Mouse (Mus musculus) forebrain, embryonic 11.5 days (tissue): ENCODE results near the gene Cask. TPM values are rescaled to one million over a fixed set of nuclear protein-coding genes. Genes with fewer than 3 reads are reported as not detected.
A peak's percentile ranks its signal among the peaks of the same experiment; 100 is the strongest.

Experiments
- ATAC-seq: fragments of 200-750 bp; cut with Nextera tagmentation; replicated peaks from 2 replicates; pipeline ENCODE4 v1.8.0; 2017; ENCODE audit warnings: moderate TSS enrichment; ENCODE audit not compliant: low FRiP score
- DNase-seq: peaks from one replicate; pipeline ENCODE4 v3.0.0-alpha.2; 2017; ENCODE audit warnings: low spot score
- H3K27ac ChIP-seq: fragments of 300-500 bp; sonication (generic); 2 replicates; pipeline ENCODE4 v1.5.1; 2014; ENCODE audit warnings: low read depth, low read length
- H3K27me3 ChIP-seq: fragments of 300-500 bp; sonication (generic); 2 replicates; pipeline ENCODE4 v1.6.1; 2014; ENCODE audit warnings: mild to moderate bottlenecking, low read length, mixed read lengths; ENCODE audit not compliant: control insufficient read depth, insufficient read depth
- H3K36me3 ChIP-seq: fragments of 300-500 bp; sonication (generic); 2 replicates; pipeline ENCODE4 v1.6.1; 2014; ENCODE audit warnings: mild to moderate bottlenecking, low read length, moderate library complexity, mixed read lengths; ENCODE audit not compliant: control insufficient read depth, insufficient read depth
- H3K4me1 ChIP-seq: fragments of 300-500 bp; sonication (generic); replicated peaks from 2 replicates; pipeline ENCODE4 v1.6.1; 2014; ENCODE audit warnings: low read length, mixed read lengths; ENCODE audit not compliant: control insufficient read depth, insufficient read depth
- H3K4me2 ChIP-seq: fragments of 300-500 bp; sonication (generic); 2 replicates; pipeline ENCODE4 v1.6.1; 2014; ENCODE audit warnings: low read depth, mild to moderate bottlenecking, low read length, moderate library complexity, mixed read lengths; ENCODE audit not compliant: severe bottlenecking
- H3K4me3 ChIP-seq: fragments of 300-500 bp; sonication (generic); 2 replicates; pipeline ENCODE4 v1.5.1; 2014; ENCODE audit warnings: low read depth, low read length
- H3K9ac ChIP-seq: fragments of 300-500 bp; sonication (generic); 2 replicates; pipeline ENCODE4 v1.6.1; 2014; ENCODE audit warnings: low read length
- H3K9me3 ChIP-seq: fragments of 300-500 bp; sonication (generic); 2 replicates; pipeline ENCODE4 v1.6.1; 2016; ENCODE audit warnings: low read length, mixed read lengths; ENCODE audit not compliant: control insufficient read depth
- WGBS: fragments of 180-500 bp; shearing (Covaris S2); extraction: QIAGEN DNeasy Blood & Tissue Kit; methylation state at CpG from one replicate; pipeline ENCODE4 v1.1.7; 2014; 5-methylcytosine and 5-hydroxymethylcytosine counted together
- polyA plus RNA-seq: library from polyadenylated mRNA; unstranded; fragments of >200 nt; fragmentation: Nextera tagmentation; extraction: Ambion mirVana; gene quantifications from 2 replicates; pipeline ENCODE4 v1.2.1, GENCODE M21; 2014

Cask gene
- 18.3 and 21.4 TPM in 2 replicates for polyA plus RNA-seq

DNA sequence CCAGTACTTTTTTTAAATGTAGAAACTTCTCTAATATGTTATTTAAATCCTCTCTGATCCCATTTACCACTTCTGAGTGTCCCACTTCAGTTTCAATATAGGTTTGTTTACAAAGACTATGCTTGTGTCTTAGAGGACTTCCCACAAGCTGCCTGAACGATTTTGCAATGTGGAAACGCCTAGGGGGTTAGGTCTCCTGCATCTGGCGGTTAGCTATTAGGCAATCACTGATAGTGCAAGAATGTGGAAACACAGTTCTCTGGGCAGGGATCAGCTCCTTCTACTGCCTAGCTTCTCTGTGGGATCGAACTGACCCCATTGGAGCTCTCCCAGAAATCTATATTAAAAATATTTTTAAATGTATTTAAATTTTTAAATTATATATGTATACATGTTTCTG lies at the start of gene Cask:
TSS of gene Cask (minus strand) at position 83 of the 400 bp plus-strand sequence.
- no peaks in the 10 kb centered on the region for H3K9me3 ChIP-seq
- no peak within 1 kb of the TSS for H3K27ac ChIP-seq
- ATAC-seq: no peak
- no peak within 1 kb of the TSS for H3K4me2 ChIP-seq
- H3K27me3 ChIP-seq: no peaks in the 10 kb centered on the region
- H3K4me1 ChIP-seq: no peaks in the 10 kb centered on the region
- no peaks in the 10 kb centered on the region for H3K36me3 ChIP-seq
- no peak for DNase-seq
- no peak within 1 kb of the TSS for H3K9ac ChIP-seq
- WGBS: 54% methylated on average over 4 of the region's 4 CpGs
- H3K4me3 ChIP-seq: no peak within 1 kb of the TSS

DNA sequence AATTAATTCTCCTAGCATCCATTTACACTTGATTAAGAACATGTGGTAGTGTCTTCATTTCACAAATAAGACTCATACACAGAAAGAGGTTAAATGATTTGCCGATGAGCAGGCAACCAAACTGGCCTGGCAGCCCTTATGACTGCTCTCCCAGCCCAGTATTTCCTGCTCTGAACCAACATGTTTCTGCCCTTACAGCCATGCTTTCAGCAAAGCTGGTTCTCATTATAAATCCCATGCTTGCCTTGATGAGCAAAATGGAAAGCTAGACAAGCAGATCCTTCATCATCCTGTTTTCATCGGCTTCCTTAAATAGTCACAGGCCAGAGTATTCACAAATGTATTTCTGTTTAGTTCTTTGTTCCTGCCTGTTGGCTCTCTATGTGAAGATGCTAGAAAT lies 38.8 kb upstream of the Cask start:
- H3K27me3 ChIP-seq: no peaks in the 10 kb centered on the region
- H3K27ac ChIP-seq: no peak overlapping the region
- H3K4me3 ChIP-seq: no peak overlapping the region
- H3K4me1 ChIP-seq: no peaks in the 10 kb centered on the region
- H3K9me3 ChIP-seq: no peaks in the 10 kb centered on the region
- no peak overlapping the region for H3K4me2 ChIP-seq
- WGBS: 92% methylated on average over 2 of the region's 2 CpGs
- no peaks in the 10 kb centered on the region for H3K36me3 ChIP-seq
- no peak overlapping the region for H3K9ac ChIP-seq
- no peak for DNase-seq
- no peak for ATAC-seq

DNA sequence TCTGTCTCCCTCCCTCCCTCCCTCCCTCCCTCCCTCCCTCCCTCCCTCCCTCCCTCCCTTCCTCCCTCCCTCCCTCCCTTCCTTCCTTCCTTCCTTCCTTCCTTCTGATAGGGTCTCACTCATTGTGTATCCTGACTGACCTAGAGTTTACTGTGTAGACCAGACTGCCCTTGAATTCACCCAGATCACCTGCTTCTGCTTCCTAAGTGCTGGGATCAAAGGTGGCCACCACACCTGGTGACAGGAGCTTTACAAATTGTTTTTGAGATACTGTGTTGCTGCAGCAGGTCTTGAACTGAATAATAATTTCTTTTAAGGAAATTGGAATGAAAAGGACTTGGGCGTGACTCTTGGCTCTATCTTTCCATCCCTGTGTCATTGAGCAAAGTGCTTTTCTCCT lies 33.2 kb upstream of the Cask start:
- no peak for ATAC-seq
- 70% methylated on average over 1 of the region's 1 CpGs for WGBS
- Histone ChIP-seq H3K4me2 (no peak overlapping the region), H3K27me3 (no peaks in the 10 kb centered on the region), H3K4me1 (no peaks in the 10 kb centered on the region), H3K9me3 (no peaks in the 10 kb centered on the region), H3K27ac (no peak overlapping the region), H3K36me3 (no peaks in the 10 kb centered on the region), H3K9ac (no peak overlapping the region), H3K4me3 (no peak overlapping the region)
- no peak for DNase-seq

DNA sequence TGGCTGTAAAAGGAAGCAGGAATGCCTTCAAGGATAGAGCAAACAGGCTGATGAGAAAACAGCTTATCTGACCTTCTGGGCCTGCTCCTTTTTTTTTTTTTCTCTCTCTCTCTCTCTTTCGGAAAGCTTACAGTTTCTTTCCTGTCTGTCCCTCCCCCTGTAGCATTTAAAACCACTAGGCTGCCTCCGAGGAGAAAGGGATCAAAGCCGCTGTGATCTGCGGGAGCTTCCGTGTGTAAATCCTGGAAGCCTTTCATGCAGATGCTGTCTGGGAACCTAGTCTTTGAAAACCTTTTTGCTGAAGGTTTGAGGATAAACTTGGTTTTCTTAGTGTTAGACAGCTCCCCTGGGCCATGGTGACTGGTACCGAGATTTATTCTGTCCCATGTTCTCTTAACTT lies 30.8 kb upstream of the Cask start:
- WGBS: 21% methylated on average over 6 of the region's 6 CpGs
- H3K36me3 ChIP-seq: no peaks in the 10 kb centered on the region
- H3K4me1 ChIP-seq: no peaks in the 10 kb centered on the region
- no peak overlapping the region for H3K4me3 ChIP-seq
- no peak overlapping the region for H3K9ac ChIP-seq
- H3K9me3 ChIP-seq: no peaks in the 10 kb centered on the region
- no peak overlapping the region for H3K27ac ChIP-seq
- no peaks in the 10 kb centered on the region for H3K27me3 ChIP-seq
- no peak overlapping the region for H3K4me2 ChIP-seq
- DNase-seq (no peak), ATAC-seq (no peak)

DNA sequence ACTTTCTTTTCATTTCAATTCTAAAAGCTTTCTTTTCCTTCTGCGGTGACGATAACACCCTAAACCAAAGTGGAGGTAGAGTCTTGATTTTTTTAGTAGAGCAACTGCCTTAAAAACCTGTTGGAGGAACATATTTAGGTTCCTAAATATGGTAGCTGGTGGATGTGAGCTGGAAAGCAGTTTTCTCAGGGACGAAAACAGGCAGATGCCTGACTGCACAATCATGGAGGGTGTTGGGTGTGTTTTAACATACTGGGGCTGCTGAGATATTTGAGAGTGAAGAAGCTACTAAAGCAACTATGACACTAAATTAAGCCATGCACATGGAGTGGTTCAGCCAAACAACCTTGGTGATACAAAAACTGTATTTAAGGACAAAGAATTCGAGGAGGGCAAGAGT lies 9.0 kb upstream of the Cask start:
- Histone ChIP-seq H3K36me3 (no peaks in the 10 kb centered on the region), H3K4me2 (no peak overlapping the region), H3K27me3 (no peaks in the 10 kb centered on the region), H3K9ac (no peak overlapping the region), H3K27ac (no peak overlapping the region), H3K9me3 (no peaks in the 10 kb centered on the region), H3K4me1 (no peaks in the 10 kb centered on the region), H3K4me3 (no peak overlapping the region)
- no peak for DNase-seq
- 89% methylated on average over 4 of the region's 4 CpGs for WGBS
- ATAC-seq: no peak

DNA sequence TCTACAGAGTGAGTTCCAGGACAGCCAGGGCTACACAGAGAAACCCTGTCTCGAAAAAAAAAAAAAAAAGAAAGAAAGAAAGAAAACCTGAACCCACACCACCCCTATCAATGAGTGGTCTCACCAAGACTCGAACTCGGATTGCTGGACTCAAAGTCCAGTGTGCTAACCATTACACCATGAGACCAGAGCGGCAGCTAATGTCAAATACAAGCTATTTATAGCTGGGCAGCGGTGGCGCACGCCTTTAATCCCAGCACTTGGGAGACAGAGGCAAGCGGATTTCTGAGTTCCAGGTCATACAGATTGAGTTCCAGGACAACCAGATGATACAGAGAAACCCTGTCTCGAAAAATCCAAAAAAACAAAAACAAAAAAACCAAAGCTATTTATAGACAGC lies 7.9 kb upstream of the Cask start:
- Histone ChIP-seq H3K27me3 (no peaks in the 10 kb centered on the region), H3K4me1 (no peaks in the 10 kb centered on the region), H3K27ac (no peak overlapping the region), H3K4me2 (no peak overlapping the region), H3K9ac (no peak overlapping the region), H3K4me3 (no peak overlapping the region), H3K36me3 (no peaks in the 10 kb centered on the region), H3K9me3 (no peaks in the 10 kb centered on the region)
- DNase-seq (no peak), ATAC-seq (no peak)
- WGBS: 85% methylated on average over 9 of the region's 9 CpGs

DNA sequence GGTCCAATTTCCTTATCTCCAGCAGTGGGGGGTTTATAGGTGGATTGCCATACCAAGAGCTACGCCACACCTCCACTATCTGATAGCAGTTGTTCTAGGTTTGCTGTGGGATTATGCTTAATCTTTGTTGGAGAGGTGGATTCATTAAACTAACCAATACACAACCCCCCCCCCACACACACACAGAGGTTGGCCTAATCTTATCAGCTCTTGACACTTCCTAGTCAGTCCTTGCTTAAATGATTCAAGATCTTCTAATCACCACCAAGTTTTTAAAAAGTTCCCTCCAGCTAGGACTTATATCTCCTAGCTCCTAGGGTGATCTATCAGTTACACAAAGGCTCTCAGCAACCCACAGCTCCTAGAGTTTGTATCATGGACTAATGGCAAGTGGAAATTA lies 2.7 kb downstream of the Cask start:
- H3K4me3 ChIP-seq: no peak overlapping the region
- H3K9me3 ChIP-seq: no peaks in the 10 kb centered on the region
- DNase-seq: no peak
- no peaks in the 10 kb centered on the region for H3K27me3 ChIP-seq
- no peaks in the 10 kb centered on the region for H3K4me1 ChIP-seq
- no peak overlapping the region for H3K9ac ChIP-seq
- no peak overlapping the region for H3K4me2 ChIP-seq
- ATAC-seq: no peak
- WGBS: 89% methylated on average over 1 of the region's 1 CpGs
- no peaks in the 10 kb centered on the region for H3K36me3 ChIP-seq
- no peak overlapping the region for H3K27ac ChIP-seq

DNA sequence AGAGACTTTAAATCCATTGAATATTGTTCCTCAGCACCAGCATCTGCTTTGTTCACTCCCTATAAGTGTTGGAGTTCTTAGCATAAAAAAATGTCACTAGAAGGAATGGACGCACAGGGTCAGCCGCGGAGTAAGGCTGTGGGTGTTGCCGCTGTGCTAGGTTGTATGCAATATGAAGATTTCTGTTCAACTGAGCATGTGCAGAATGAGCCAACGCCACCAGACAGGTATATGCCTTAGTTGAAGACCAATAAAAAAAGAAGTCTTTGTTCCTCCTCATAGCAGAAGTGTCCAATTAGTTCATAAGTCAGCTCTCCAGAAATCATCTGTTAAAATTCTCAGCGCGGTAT lies 3.7 kb downstream of the Cask start:
- Histone ChIP-seq H3K36me3 (no peaks in the 10 kb centered on the region), H3K9me3 (no peaks in the 10 kb centered on the region), H3K4me1 (no peaks in the 10 kb centered on the region), H3K4me2 (peak overlapping the region; percentile 35; the same call in 1 of the 2 replicates), H3K9ac (peak overlapping the region; percentile 45; the same call in 1 of the 2 replicates), H3K4me3 (peak overlapping the region; percentile 52), H3K27ac (no peak overlapping the region), H3K27me3 (no peaks in the 10 kb centered on the region)
- DNase-seq (peak; percentile 50), ATAC-seq (peak; percentile 32; the same call in 1 of the 2 replicates)
- WGBS: 25% methylated on average over 7 of the region's 7 CpGs

DNA sequence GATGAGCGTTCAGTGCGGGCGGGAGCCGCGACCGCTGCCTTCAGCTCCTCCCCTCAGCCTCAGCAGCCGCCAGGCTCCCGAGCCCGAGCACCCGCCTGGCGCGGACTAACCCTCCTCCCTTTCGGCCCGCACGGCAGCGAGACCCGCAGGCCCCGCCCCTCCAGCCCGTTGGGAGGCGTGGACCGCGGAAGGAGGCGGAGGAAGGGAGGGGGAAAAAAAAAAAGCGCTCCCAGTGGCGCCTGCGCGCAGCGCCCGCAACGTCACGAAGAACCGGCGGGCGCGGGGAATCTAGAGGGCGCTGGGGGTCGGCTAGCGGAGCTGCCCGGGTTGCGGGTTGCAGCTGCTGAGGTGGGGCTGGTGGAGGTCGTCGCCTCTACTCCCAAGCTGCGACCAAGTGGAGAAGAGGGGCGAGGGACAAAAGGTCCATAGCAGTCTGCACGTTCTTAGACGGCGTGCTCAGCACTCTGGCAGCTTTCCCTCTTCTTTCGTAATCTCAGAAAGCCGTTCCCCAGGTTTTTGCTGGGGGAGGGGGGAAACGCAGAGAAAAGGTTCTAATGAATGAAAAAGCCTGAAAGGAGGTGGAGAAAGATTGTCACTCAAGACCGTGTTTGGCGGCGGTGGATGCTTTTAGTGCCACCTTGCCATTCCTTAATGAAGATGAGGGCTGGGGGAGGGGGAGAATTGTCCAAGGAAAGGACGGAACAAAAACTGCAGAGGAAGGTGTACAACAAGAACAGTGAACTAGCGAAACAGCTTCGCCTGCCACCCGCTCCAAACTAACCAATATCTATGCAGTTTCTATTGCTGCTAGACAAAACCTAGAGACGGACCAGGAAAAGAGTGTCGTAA lies 4.3 kb downstream of the Cask start:
- no peaks in the 10 kb centered on the region for H3K9me3 ChIP-seq
- no peaks in the 10 kb centered on the region for H3K4me1 ChIP-seq
- no peaks in the 10 kb centered on the region for H3K36me3 ChIP-seq
- H3K27ac ChIP-seq: peak overlapping the region; percentile 86
- H3K27me3 ChIP-seq: no peaks in the 10 kb centered on the region
- H3K9ac ChIP-seq: peak overlapping the region; percentile 45; the same call in 1 of the 2 replicates
- ATAC-seq (peak; percentile 92), DNase-seq (peak; percentile 93)
- peak overlapping the region; percentile 35 for H3K4me2 ChIP-seq
- H3K4me3 ChIP-seq: peak overlapping the region; percentile 52
- 22% methylated on average over 46 of the region's 59 CpGs for WGBS
